Mouse (Mus musculus) adrenal gland, postnatal 4 days (tissue): ENCODE results near the gene Pmpcb. TPM values are rescaled to one million over a fixed set of nuclear protein-coding genes. Genes with fewer than 3 reads are reported as not detected.
"Not testable (repeated sequence)": the region's sequence is repeated elsewhere in the genome, so short reads cannot be mapped to it uniquely, and the experiment has no call there.

ENCODE experiments used
- DNase-seq, 2 experiments: peaks; one replicate each; pipeline ENCODE4 v3.0.0; 2021 to 2022; ENCODE audit warnings: low spot score in 2 of 2, mixed read lengths in 2 of 2
- long read RNA-seq, 2 experiments: library from polyadenylated mRNA; stranded (forward); transcript quantifications; one replicate each; pipeline ENCODE4 v2.0.0; 2021
- total RNA-seq, 2 experiments: library from RNA; stranded (reverse); gene quantifications; 2 replicates each; pipeline ENCODE4 v1.2.3; 2021

The Pmpcb gene
- total RNA-seq = 100 to 1,000 TPM; 213 to 227 TPM
- long read RNA-seq, experiment 1, transcript Pmpcb-201 (13 exons, 1,615 nt) = major isoform, 106 of 117 reads
- long read RNA-seq, experiment 1, partial matches to known transcripts = 4 of 117 reads
- long read RNA-seq, experiment 1, other reads (novel, unspliced or antisense) = 6 of 117 reads
- long read RNA-seq, experiment 2, transcript Pmpcb-201 (13 exons, 1,615 nt) = major isoform, 172 of 207 reads
- long read RNA-seq, experiment 2, partial matches to known transcripts = 14 of 207 reads
- long read RNA-seq, experiment 2, other reads (novel, unspliced or antisense) = 21 of 207 reads

- DNase-seq = peak; percentile 68 to 76
These were observed at the start of gene Pmpcb for GRCm38 (mm10) chr5:21736956-21737585. Pmpcb (plus strand) TSS chr5:21737141.

GRCm38 (mm10) chr5:21692230-21692629 is 44.7 kb upstream of the Pmpcb start:
- DNase-seq = no peak

- DNase-seq = no peak
These were observed 43.5 kb upstream of the Pmpcb start for GRCm38 (mm10) chr5:21693372-21693870.

- no peak for DNase-seq
These were observed 42.0 kb upstream of the Pmpcb start for GRCm38 (mm10) chr5:21694854-21695490.

DNA sequence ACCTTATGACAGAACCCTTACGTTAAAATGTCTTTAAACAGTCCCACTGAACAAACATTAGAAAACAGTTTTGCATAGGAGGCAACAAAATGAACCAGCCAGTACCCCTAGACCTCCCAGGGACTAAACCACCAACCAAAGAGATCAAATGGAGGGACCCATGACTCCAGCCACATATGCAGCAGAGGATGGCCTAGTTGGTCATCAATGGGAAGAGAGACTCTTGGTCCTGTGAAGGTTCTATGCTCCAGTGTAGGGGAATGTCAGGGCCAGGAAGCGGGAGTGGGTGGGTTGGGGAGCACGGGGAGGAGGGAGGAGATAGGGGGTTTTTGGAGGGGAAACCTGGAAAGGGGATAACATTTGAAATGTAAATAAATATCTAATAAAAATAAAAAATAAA is 37.4 kb upstream of the Pmpcb start:
- not testable (repeated sequence) for DNase-seq

DNA sequence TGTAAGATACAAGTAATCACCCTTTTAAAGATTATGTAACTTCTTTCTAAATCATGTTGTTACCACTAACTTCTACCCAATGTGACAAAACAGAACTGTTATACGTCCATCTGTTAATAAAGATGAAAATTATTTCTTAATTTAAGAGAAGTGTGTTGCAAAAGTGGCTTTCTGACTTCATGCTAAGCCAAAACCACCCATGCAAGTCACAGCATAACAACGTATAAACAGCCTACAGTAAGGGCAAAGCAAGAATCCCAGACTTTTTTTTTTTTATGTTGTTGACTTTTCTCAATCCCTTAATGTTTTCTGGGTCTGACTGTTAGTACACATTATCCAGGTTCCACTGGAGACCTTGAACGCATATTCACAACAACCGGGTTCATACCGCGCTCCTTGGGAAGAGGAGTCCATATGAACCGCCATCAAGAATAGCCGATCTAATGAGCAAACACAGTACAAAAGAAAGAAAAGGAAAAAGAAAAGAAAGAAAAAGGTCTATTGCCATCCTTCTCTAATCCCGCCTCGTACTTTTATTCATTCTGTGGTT is 36.6 kb upstream of the Pmpcb start:
- DNase-seq = no peak

DNA sequence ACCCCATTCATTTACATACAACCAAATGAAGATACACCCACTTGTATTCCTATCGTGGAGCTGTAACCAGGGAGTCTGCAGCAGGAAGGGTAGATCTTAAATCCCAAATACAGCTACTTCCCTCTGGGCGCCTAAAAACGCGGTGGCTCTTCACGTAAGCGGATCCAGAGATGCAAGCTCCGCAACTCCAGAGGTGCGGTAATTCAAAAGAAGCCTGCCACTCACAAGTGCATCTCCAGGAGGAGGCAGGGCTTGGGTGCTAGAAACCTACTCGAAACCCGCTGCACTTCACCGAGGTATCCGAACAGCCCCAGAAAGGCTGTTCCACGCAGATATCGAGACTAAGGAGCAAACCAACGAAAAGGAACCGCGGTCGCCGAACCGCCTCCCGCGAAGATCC is 36.0 kb upstream of the Pmpcb start:
- no peak for DNase-seq

DNA sequence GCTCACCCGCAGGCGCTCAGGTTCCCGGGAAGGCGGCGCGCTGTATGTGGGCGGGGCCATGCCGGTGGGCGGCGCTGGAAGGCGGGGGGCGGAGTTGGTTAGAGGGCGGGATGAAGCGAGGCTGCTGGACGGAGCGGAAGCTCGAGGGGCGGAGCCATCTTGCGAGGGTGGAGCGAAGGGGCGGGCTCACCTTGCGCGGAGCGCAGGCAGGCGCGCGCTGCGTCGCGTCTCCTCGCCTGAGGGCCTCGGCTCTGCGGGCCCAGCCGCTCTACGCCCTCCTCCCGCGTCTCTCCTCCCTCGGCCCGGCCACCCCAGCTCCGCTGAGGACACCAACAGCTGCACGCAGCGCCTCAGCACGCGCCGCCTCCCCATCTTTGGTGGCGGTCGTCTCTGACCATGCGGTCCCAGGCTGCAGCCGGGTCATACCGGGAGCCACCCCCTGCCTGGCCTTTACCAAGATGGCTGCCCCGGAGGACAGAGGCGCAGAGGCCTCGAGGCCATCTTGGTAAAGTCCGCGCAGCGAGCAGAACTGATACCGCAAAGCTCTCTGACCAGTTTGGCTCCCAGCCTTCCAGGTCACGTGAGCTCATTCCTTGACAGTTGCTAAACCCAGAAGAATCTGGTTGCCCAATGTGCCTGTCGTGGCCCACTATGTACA is 35.5 kb upstream of the Pmpcb start, which contains the start of gene Napepld:
Gene Napepld, minus strand, starts transcription at position 46 of the 658 bp plus-strand sequence.
- DNase-seq = peak; percentile 98 to 99

- DNase-seq = no peak
These were observed 35.0 kb upstream of the Pmpcb start for GRCm38 (mm10) chr5:21702009-21702364.

DNA sequence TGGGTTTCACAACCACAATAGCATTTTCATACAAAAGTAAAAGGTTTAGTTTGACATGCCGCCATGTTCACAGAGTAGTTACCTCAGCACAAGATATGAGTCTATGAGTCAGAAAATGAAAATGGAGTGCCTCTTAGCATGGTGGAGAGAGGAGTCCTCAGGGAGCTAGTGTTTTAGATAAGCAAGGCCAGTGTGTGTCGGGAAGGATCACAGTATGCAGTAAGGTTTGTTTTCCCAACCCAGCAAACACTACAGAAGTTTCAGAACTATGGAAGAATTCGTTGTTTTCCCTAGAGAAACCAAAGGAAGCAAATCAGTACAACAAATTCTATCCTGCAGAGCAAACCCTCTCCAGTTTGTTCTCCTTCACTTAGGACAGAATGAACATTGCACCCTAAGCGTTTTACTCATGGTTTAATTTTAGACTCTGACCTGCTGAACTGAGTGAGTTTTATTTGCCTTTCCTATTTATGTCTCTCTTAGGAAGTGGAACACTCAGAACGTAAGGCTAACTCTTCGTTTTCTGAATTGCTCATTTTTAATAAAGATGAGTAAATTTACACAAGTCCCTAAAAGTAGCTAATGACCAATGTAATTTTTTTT is 34.0 kb upstream of the Pmpcb start:
- DNase-seq = no peak

- DNase-seq = no peak
These were observed 33.2 kb upstream of the Pmpcb start for GRCm38 (mm10) chr5:21703708-21704107.

GRCm38 (mm10) chr5:21706546-21706945 is 30.4 kb upstream of the Pmpcb start:
- no peak for DNase-seq

GRCm38 (mm10) chr5:21708011-21708410 is 28.9 kb upstream of the Pmpcb start:
- DNase-seq = not testable (repeated sequence)

DNA sequence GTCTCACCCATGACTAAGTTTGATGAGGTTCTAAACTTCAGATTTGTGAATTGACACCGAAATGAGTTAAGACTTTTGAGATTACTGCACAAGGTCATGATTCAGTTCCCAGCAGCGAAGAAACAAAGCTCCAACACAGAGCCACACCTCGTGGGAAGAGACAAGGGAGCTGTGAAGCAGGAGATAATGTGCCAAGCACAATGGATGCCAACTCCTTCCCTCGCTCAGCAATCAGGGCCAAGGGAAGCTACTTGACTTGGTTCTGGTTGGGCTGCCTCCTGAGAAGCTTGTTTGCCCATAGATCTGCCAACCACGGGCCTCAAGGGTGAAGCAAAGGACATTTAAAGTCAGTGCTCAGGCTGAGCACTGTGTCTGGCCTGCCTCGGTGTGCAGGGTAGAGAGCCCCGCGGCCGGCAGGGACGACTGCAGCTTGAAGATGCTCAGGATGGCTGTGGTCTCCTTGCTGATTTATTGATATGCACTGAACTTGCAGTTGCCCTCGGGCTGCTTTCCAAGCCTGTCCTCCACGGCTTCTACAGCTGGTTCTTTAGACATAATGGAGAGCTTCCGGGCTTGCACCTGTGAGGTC is 24.7 kb upstream of the Pmpcb start:
- DNase-seq = no peak

GRCm38 (mm10) chr5:21714447-21714846 is 22.5 kb upstream of the Pmpcb start:
- no peak for DNase-seq

DNA sequence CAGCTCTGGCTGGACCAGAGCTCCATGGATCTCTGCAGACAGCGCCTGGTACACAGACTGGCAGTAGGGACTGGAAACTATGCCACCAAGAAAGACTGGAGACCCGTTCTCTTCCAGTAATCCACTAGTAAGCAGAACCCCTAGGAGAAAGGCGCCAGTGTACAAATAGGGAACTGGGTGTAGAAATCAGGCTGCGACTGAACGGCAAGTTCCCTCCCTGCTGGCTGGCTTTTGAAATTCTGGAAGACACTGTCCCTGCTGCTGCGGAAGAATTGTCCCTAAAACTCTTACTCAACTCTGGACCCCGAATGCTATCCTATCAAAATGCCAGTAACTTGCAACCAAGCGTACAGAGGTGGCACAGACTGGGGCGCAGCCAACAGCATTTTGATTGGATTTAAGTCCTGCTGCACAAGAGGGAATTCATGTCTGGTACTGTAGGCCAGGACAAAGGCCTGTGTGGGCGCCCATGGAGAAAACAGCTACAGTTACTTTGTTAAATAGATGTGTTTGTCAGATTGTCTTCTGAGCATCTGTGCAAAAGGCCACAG is 19.7 kb upstream of the Pmpcb start:
- no peak for DNase-seq

DNA sequence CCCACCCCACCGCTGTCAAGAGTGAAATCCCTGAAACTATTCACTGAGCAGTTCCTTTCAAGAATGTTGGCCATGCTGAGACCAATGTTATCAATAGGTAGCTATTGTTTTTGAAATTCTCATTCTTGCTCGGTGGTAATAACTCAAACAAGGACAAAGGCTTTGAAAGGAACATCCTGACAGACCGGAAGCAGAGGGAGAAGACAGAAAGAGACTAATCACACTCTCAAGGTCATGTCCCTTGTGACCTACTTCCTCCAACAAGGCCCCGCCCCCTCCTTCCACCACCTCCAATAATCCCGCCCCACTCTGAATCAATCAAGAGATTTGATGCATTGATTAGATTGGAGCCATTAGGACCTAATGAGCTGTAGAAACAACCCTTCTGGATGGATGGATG is 18.4 kb upstream of the Pmpcb start:
- DNase-seq = no peak

- no peak for DNase-seq
These were observed 17.7 kb upstream of the Pmpcb start for GRCm38 (mm10) chr5:21719209-21719608.

GRCm38 (mm10) chr5:21724427-21724826 is 12.5 kb upstream of the Pmpcb start:
- no peak for DNase-seq

- no peak for DNase-seq
These were observed 12.1 kb upstream of the Pmpcb start for GRCm38 (mm10) chr5:21724872-21725271.
